Mouse (Mus musculus) G1E (cell line): Measurements from ENCODE around the gene Fkbp1b. TPM values are rescaled to one million over a fixed set of nuclear protein-coding genes. Genes with fewer than 3 reads are reported as not detected.
"Not testable (repeated sequence)": the region's sequence is repeated elsewhere in the genome, so short reads cannot be mapped to it uniquely, and the experiment has no call there.

Source experiments
- ATAC-seq: 2 replicates; pipeline ENCODE4 v1.8.0; 2016; ENCODE audit warnings: mild to moderate bottlenecking; ENCODE audit not compliant: insufficient number of reproducible peaks, poor library complexity, low FRiP score, severe bottlenecking; ENCODE audit errors: extremely low read depth
- DNase-seq: peaks from one replicate; pipeline ENCODE4 v3.0.0; 2012; ENCODE audit warnings: low spot score
- H3K27me3 ChIP-seq: 2 replicates; pipeline ENCODE4 v1.6.1; 2012; ENCODE audit warnings: mild to moderate bottlenecking, low read length, inconsistent platforms; ENCODE audit not compliant: insufficient read depth
- H3K36me3 ChIP-seq: replicated peaks from 2 replicates; pipeline ENCODE3; 2012; ENCODE audit warnings: mild to moderate bottlenecking, inconsistent platforms
- H3K4me1 ChIP-seq: 2 replicates; pipeline ENCODE4 v1.6.1; 2012; ENCODE audit warnings: low read depth, low read length, inconsistent platforms, mixed read lengths; ENCODE audit not compliant: insufficient read depth
- H3K4me3 ChIP-seq: 2 replicates; pipeline ENCODE4 v1.5.1; 2012; ENCODE audit warnings: low read depth, mild to moderate bottlenecking, inconsistent platforms, low read length, moderate library complexity, mixed read lengths
- H3K9me3 ChIP-seq: replicated peaks from 2 replicates; pipeline ENCODE4 v1.6.1; 2012; ENCODE audit warnings: inconsistent platforms
- CTCF ChIP-seq: IDR thresholded peaks from 2 replicates; pipeline ENCODE4 v1.5.1; 2012; ENCODE audit warnings: low read depth, low read length, inconsistent platforms, mixed read lengths
- GATA1 ChIP-seq: IDR thresholded peaks from 2 replicates; pipeline ENCODE4 v1.6.1; 2012; ENCODE audit warnings: borderline replicate concordance, low read length, inconsistent platforms, mixed read lengths
- GATA2 ChIP-seq: IDR thresholded peaks from 2 replicates; pipeline ENCODE4 v1.6.1; 2012; ENCODE audit warnings: low read depth, low read length, inconsistent platforms, borderline replicate concordance
- POLR2AphosphoS5 ChIP-seq: IDR thresholded peaks from 2 replicates; pipeline ENCODE4 v1.6.1; 2012; ENCODE audit warnings: low read depth, low read length, inconsistent platforms; ENCODE audit not compliant: insufficient replicate concordance
- TAL1 ChIP-seq: conservative IDR thresholded peaks from 2 replicates; pipeline ENCODE4 v1.6.1; 2012; ENCODE audit warnings: low read depth, low read length, inconsistent platforms, mixed read lengths
- polyA plus RNA-seq: library from polyadenylated mRNA; stranded (reverse); fragments of >175 nt; gene quantifications from 2 replicates; pipeline ENCODE4 v1.2.3, GENCODE M21; 2012
- total RNA-seq, 2 experiments: library from RNA; stranded (forward) in 1 of 2; stranded (reverse) in 1 of 2; fragments of 200-1000 nt in 1 of 2; fragments of >200 nt in 1 of 2; fragmentation: Nextera tagmentation in 1 of 2; gene quantifications; 2 replicates each; pipeline ENCODE4 v1.2.3; 2014 to 2017

The Fkbp1b gene
- total and polyA plus RNA-seq, 3 experiments = 7.8 to 14.0 (median 8.0) TPM

GRCm38 (mm10) chr12:4813636-4814035, 27.8 kb downstream of the Fkbp1b start:
- H3K4me3 ChIP-seq = no peak overlapping the region
- DNase-seq (no peak), ATAC-seq (no peak)
- H3K4me1 ChIP-seq = peaks cover 14% of the 10 kb centered on the region
- TF ChIP-seq TAL1 (no peak), POLR2AphosphoS5 (no peak), CTCF (no peak), GATA1 (no peak), GATA2 (no peak)
- no peaks in the 10 kb centered on the region for H3K36me3 ChIP-seq
- H3K9me3 ChIP-seq = no peaks in the 10 kb centered on the region
- H3K27me3 ChIP-seq = peaks cover 26% of the 10 kb centered on the region

GRCm38 (mm10) chr12:4811705-4812104, 29.7 kb downstream of the Fkbp1b start:
- H3K4me1 ChIP-seq = peaks cover 4% of the 10 kb centered on the region
- H3K27me3 ChIP-seq = peaks cover 26% of the 10 kb centered on the region
- ATAC-seq = no peak
- DNase-seq = no peak
- TF ChIP-seq TAL1 = no peak
- TF ChIP-seq CTCF = no peak
- no peak for TF ChIP-seq POLR2AphosphoS5
- TF ChIP-seq GATA1 = no peak
- TF ChIP-seq GATA2 = no peak
- H3K4me3 ChIP-seq = no peak overlapping the region
- no peaks in the 10 kb centered on the region for H3K9me3 ChIP-seq
- H3K36me3 ChIP-seq = no peaks in the 10 kb centered on the region

- Histone ChIP-seq H3K27me3 (peaks cover 26% of the 10 kb centered on the region), H3K36me3 (no peaks in the 10 kb centered on the region), H3K9me3 (no peaks in the 10 kb centered on the region), H3K4me1 (no peaks in the 10 kb centered on the region), H3K4me3 (no peak overlapping the region)
- ATAC-seq (no peak), DNase-seq (no peak)
- TF ChIP-seq TAL1 = no peak
- TF ChIP-seq GATA2 = no peak
- TF ChIP-seq POLR2AphosphoS5 = no peak
- TF ChIP-seq CTCF = no peak
- TF ChIP-seq GATA1 = no peak
Observed at GRCm38 (mm10) chr12:4811036-4811435, 30.4 kb downstream of the Fkbp1b start.

- DNase-seq, H3K9me3 ChIP-seq, H3K4me1 ChIP-seq, H3K4me3 ChIP-seq, H3K36me3 ChIP-seq, ATAC-seq: not testable (repeated sequence)
- H3K27me3 ChIP-seq = peaks cover 12% of the 10 kb centered on the region
Observed at GRCm38 (mm10) chr12:4797471-4797870, 43.9 kb downstream of the Fkbp1b start.

- Histone ChIP-seq H3K9me3 (no peaks in the 10 kb centered on the region), H3K27me3 (peaks cover 14% of the 10 kb centered on the region), H3K4me1 (no peaks in the 10 kb centered on the region), H3K4me3 (no peak overlapping the region; the same call in 1 of the 2 replicates), H3K36me3 (no peaks in the 10 kb centered on the region)
- TF ChIP-seq GATA2 = no peak
- no peak for TF ChIP-seq GATA1
- TF ChIP-seq TAL1 = no peak
- no peak for TF ChIP-seq CTCF
- no peak for TF ChIP-seq POLR2AphosphoS5
- DNase-seq = no peak
- ATAC-seq = no peak
Observed at GRCm38 (mm10) chr12:4793718-4794117, 47.7 kb downstream of the Fkbp1b start.

GRCm38 (mm10) chr12:4788128-4788527, 53.3 kb downstream of the Fkbp1b start:
- not testable (repeated sequence) for H3K36me3 ChIP-seq, DNase-seq, ATAC-seq, H3K9me3 ChIP-seq, H3K4me3 ChIP-seq, H3K4me1 ChIP-seq
- peaks cover 12% of the 10 kb centered on the region for H3K27me3 ChIP-seq

GRCm38 (mm10) chr12:4784466-4784865, 56.9 kb downstream of the Fkbp1b start:
- TF ChIP-seq CTCF (no peak), GATA2 (no peak), TAL1 (no peak), GATA1 (no peak), POLR2AphosphoS5 (no peak)
- Histone ChIP-seq H3K9me3 (no peaks in the 10 kb centered on the region), H3K36me3 (no peaks in the 10 kb centered on the region), H3K27me3 (peaks cover 8% of the 10 kb centered on the region; the same call in 1 of the 2 replicates), H3K4me1 (no peaks in the 10 kb centered on the region), H3K4me3 (no peak overlapping the region)
- no peak for ATAC-seq
- no peak for DNase-seq
